Mouse (Mus musculus): Measurements from ENCODE around the gene Lin28a. TPM values are rescaled to one million over a fixed set of nuclear protein-coding genes. Genes with fewer than 3 reads are reported as not detected.

The Lin28a gene
- polyA plus RNA-seq, 1 experiment, result 0.06 TPM

DNA sequence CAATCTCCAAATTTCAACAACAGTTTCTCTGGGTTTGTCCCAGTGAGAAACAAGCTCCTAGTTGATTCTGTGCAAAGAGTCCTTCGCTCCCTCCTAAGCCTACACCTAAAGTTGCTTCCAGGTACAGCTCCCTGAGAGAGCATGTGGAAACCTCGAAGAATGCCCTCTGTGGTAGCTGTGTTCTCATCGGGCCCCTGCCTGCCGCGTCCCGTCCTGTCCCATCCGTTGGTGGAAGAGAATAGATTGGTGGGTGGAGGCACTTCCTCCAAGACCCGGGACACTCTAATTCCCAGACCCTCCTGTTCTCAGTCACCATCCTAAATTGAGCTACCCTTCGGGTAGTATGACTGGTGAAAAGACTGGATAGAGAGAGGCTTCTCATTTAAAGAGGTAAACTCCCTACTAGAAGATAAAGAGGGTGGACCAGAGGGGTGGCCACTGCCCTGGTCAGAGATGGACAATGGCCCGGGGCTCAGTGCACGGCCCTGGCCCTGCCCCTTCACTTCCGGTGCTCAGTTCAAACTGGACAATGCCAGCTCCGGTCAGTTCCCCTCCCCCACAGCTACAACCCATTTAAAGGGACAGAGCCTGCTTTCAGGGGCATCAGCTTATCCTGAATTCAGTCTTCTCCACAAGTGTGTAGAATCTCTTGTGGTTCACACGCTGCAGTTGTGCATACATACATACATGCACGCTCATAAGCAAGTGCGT lies 1.2 kb upstream of the Lin28a start:
- Histone ChIP-seq H3K4me1 (ENCODE audit: control insufficient read depth, insufficient read depth, low read length) (no peaks in the 10 kb centered on the region), H3K4me3 (replicated peaks; ENCODE audit: extremely low read depth, low read depth, low read length) (no peak overlapping the region)
- DNase-seq, result no peak
- 2% methylated on average over 16 of the region's 16 CpGs for WGBS
- TF ChIP-seq CTCF (IDR thresholded peaks at IDR 0.05; ENCODE audit: insufficient read depth, low read length) (no peak), POLR2A (IDR thresholded peaks at IDR 0.05; ENCODE audit: borderline replicate concordance, extremely low read depth, low read depth, low read length) (no peak)

DNA sequence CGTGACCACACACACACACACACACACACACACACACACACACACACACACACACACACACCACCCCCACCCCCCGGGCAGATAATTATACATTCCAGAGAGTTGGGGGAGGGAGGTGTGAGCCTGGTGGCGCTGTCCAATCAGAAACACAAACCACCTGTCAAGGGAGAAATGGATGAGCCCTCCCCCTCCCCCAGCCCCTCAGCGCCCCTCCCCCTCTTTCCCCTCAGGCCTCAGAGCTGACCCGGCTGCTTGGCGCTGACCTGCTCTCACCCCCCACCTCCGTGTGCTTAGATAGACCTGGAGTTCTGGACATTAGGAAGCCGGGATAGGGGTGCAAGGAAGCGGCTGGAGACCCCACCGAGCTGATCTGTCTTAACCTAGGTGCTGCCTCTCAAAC lies 569 bp upstream of the Lin28a start:
- no peak overlapping the region for H3K4me3 ChIP-seq (replicated peaks; ENCODE audit: extremely low read depth, low read depth, low read length)
- H3K4me1 ChIP-seq (ENCODE audit: control insufficient read depth, insufficient read depth, low read length), result no peaks in the 10 kb centered on the region
- DNase-seq, result no peak
- 3% methylated on average over 8 of the region's 10 CpGs for WGBS
- TF ChIP-seq POLR2A (IDR thresholded peaks at IDR 0.05; ENCODE audit: borderline replicate concordance, extremely low read depth, low read depth, low read length), result no peak

DNA sequence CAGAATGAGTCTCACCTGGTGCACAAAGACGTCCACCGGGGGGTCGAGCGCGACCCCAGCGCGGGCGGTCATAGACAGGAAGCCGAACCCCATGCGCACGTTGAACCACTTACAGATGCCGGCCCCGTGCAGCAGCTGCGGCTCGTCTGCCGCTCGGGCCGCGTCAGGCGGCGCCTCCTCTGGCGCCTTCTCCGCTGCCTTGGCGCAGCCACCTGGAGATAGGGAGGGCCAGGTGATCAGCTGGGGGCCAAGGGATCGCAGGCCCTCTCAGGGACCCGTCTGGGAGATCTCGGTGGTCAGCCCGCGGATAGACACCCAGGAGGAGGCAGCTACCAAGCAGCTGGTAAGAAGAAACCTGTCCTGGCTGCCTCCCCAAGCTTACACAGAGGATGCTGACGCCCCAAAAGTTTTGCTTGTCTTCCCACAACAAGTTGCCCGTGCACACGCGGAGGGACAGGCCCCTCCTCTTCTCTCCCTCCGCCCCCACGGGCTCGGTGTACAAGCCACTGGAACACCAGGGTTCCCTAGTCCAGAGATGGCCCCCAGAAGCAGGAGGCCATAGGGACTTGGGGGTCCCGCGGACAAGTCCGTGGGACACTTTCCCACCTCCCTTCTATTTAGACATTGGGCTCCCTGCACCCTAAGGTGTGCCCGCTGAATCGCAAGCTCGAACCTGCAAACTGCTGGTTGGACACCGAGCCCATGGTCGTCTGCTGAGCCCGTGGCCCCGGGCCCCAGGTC lies 433 bp downstream of the Lin28a start:
- no peak for TF ChIP-seq POLR2A (IDR thresholded peaks at IDR 0.05; ENCODE audit: borderline replicate concordance, extremely low read depth, low read depth, low read length)
- no peak for TF ChIP-seq CTCF (IDR thresholded peaks at IDR 0.05; ENCODE audit: insufficient read depth, low read length)
- Histone ChIP-seq H3K4me1 (ENCODE audit: control insufficient read depth, insufficient read depth, low read length) (no peaks in the 10 kb centered on the region), H3K4me3 (replicated peaks; ENCODE audit: extremely low read depth, low read depth, low read length) (no peak overlapping the region)
- no peak for DNase-seq
- WGBS, result 1% methylated on average over 46 of the region's 46 CpGs

DNA sequence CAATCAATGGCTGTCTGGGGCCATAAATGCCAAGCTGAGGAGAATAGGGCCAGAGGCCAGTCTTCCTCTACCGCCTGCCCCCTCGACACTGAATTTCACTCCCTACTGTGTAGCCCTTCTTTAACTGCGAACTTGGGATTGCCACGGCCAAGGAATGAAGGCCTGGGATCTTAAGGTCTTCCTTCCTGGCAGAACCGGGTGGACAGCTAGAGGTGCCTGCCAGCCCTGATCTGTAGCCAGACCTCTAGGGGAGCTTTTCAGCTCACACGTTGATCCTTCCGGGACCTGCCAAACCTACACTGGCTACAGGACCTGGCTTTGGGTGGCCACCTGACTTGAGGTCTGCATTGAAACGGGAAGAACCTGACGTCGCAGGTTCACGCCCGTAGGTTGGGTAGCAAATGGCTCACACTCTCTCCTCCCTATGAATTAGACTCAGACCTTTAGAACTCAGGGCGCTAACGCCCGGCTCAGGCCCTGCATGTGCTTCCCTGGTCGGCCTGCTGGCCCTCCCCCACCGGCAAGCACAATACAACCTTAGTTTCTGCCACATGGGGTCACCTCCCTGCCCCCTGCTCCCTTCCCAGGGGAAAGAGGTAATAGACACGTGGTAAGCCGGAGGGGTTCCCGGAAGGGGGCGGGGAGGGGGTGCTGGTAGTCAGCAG lies 1.3 kb downstream of the Lin28a start:
- TF ChIP-seq CTCF (IDR thresholded peaks at IDR 0.05; ENCODE audit: insufficient read depth, low read length), result no peak
- TF ChIP-seq POLR2A (IDR thresholded peaks at IDR 0.05; ENCODE audit: borderline replicate concordance, extremely low read depth, low read depth, low read length), result no peak
- Histone ChIP-seq H3K4me1 (ENCODE audit: control insufficient read depth, insufficient read depth, low read length) (no peaks in the 10 kb centered on the region), H3K4me3 (replicated peaks; ENCODE audit: extremely low read depth, low read depth, low read length) (no peak overlapping the region)
- DNase-seq, result no peak
- 5% methylated on average over 21 of the region's 21 CpGs for WGBS

DNA sequence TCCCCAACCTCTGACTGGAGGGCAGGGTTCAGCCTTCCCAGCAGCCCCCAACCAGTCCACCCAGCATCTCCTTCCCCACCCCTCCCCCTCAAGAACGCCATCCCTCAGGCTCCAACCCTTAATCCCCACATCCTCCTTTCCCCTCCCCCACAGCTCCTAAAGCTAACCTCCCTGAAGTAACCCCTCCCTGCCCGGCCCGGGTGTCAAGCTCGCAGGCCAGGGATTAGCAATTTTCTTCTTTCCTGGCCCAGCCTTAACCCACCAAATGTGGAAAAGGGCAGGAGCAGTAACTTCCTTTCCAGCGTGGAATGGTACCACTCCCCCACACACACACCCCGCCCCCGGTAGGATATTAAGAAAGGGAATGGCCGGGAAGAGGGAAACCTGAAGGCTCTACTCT lies 1.9 kb downstream of the Lin28a start:
- H3K4me3 ChIP-seq (replicated peaks; ENCODE audit: extremely low read depth, low read depth, low read length), result no peak overlapping the region
- DNase-seq, result no peak
- TF ChIP-seq POLR2A (IDR thresholded peaks at IDR 0.05; ENCODE audit: borderline replicate concordance, extremely low read depth, low read depth, low read length), result no peak
- no peak for TF ChIP-seq CTCF (IDR thresholded peaks at IDR 0.05; ENCODE audit: insufficient read depth, low read length)
- WGBS, result 10% methylated on average over 8 of the region's 8 CpGs
- no peaks in the 10 kb centered on the region for H3K4me1 ChIP-seq (ENCODE audit: control insufficient read depth, insufficient read depth, low read length)

DNA sequence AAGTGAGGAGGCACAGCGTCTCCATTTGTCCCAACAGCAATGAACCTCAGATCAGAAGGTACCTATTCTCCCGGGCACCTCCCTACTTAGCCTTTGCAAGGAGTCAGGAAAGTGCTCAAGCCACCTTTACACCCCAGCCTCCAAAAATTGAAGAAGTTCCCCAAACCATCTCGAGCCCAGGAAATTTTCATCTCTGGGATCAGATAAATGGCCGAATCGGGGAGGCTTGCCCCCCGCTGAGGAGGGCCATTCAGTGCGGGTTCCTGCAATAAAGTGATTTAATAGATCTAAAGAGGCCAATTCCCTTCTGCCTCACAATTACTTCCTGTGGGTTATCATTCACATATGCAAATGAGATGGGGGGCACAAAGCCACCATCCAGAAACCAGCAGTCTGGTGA lies 2.4 kb downstream of the Lin28a start:
- no peak for DNase-seq
- TF ChIP-seq CTCF (IDR thresholded peaks at IDR 0.05; ENCODE audit: insufficient read depth, low read length) (no peak), POLR2A (IDR thresholded peaks at IDR 0.05; ENCODE audit: borderline replicate concordance, extremely low read depth, low read depth, low read length) (no peak)
- 17% methylated on average over 7 of the region's 7 CpGs for WGBS
- H3K4me3 ChIP-seq (replicated peaks; ENCODE audit: extremely low read depth, low read depth, low read length), result no peak overlapping the region
- H3K4me1 ChIP-seq (ENCODE audit: control insufficient read depth, insufficient read depth, low read length), result no peaks in the 10 kb centered on the region

DNA sequence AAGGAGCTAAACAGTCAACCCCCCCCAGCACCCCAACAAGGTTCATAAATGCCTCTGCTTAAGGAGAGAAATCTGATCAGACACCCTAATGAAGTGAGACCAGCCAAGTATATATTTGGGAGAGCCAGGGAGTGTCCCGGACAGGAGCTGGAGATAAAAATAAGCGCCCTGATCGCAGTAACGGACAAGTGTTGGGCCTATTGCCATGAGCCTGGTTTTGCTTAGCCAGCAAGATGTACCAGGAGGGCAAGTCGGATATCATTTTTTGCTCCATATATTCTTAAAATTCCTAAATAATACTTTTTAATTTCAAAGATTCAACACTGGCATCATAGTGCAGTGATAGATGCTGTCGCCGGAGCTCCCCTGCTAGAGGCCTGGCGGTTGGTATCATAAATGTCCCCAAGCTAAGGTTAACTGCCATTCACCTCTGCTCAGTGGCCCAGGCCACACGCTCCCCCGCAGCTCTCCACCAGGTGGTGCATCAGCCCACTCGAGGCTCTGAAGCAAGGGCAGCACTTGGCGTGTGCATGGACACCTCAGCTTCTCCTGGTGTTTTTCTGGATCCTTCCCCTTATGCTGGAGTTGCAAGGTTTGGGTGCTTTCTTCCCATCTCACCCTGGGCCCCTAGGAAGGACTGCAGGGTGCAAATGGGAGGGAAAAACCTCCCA lies 5.6 kb downstream of the Lin28a start:
- TF ChIP-seq POLR2A (IDR thresholded peaks at IDR 0.05; ENCODE audit: borderline replicate concordance, extremely low read depth, low read depth, low read length) (no peak), CTCF (IDR thresholded peaks at IDR 0.05; ENCODE audit: insufficient read depth, low read length) (no peak)
- Histone ChIP-seq H3K4me3 (replicated peaks; ENCODE audit: extremely low read depth, low read depth, low read length) (no peak overlapping the region), H3K4me1 (ENCODE audit: control insufficient read depth, insufficient read depth, low read length) (no peaks in the 10 kb centered on the region)
- 50% methylated on average over 12 of the region's 12 CpGs for WGBS
- no peak for DNase-seq

DNA sequence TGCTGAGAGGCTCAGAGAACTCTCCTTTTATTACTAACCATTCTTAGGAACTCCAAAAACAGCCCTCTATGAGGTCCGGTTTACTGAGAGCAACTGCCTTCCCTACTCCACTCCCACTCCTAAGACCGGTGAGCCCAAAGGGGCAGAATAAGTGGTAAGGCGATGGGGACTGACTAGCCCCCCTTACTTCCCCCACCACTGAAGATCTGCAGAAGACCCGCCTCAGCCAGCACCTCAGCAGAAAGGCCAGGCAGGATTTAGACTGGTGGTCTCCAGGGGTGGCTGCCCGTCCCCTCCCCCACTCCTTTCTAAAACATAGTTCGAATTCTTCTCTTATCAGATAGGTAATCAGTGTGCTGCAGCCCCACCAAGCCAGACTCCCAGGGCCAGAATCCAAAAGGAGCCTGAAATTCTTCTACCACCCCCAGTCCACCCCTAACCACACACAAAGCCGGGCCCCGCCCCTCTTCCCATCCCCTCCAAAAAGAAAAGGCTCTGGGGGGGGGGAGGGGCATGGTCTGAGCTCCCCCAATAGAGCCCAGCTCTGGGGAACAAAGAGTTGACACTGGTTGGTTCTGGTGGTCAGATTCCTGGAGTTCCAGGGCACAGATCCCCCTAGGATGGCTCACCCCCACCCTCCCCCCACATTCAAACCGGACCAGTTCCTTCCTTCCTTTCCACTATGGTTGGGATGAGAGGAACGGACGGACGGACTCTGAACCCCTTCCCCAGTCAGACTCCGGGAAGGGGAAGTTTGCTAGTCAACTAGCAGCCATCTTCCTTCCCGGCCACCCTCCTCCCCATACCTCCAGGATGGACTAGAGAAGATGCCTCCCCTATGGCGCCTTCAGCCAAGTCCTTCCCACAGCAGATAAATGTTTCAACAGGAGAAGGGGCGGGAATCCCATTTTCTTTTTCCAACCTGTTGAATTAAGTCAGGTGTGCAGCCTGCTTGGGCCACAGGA lies 6.9 kb downstream of the Lin28a start:
- no peaks in the 10 kb centered on the region for H3K4me1 ChIP-seq (ENCODE audit: control insufficient read depth, insufficient read depth, low read length)
- no peak for DNase-seq
- H3K4me3 ChIP-seq (replicated peaks; ENCODE audit: extremely low read depth, low read depth, low read length), result no peak overlapping the region
- TF ChIP-seq CTCF (IDR thresholded peaks at IDR 0.05; ENCODE audit: insufficient read depth, low read length) (no peak), POLR2A (IDR thresholded peaks at IDR 0.05; ENCODE audit: borderline replicate concordance, extremely low read depth, low read depth, low read length) (no peak)
- WGBS, result 7% methylated on average over 16 of the region's 16 CpGs
